Mouse (Mus musculus): ENCODE results near the gene Vamp4. TPM values are rescaled to one million over a fixed set of nuclear protein-coding genes. Genes with fewer than 3 reads are reported as not detected.
"Not testable (repeated sequence)": the region's sequence is repeated elsewhere in the genome, so short reads cannot be mapped to it uniquely, and the experiment has no call there.

Vamp4 gene
- polyA plus RNA-seq, 1 experiment from 2014 or later = 35.6 TPM

DNA sequence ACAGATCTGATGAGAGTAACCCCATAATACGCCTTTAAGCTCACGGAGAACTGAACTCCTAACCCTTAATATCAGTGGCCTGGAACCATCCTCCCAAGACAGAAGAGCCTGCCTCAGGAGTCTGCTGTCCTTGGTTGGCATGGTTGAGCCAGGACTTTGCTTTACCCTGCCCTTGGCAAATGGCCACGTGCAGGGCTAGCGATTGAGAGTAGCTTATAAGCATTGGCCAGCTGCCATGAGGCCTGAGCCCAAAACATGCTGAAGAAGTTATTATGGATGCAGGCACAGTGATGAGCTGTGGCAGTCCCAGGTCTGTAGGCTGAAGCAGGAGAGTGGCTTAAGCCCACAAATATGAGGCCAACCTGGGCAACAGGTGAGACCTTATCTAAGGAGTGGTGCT, 57.5 kb downstream of the Vamp4 start:
- not testable (repeated sequence) for H3K4me3 ChIP-seq (ENCODE audit: low read depth, low read length); H3K9me3 ChIP-seq (ENCODE audit: control insufficient read depth, low read length); H3K27ac ChIP-seq (ENCODE audit: low read depth, low read length); H3K9ac ChIP-seq (ENCODE audit: low read depth, low read length); ATAC-seq (replicated peaks; ENCODE audit: low FRiP score); H3K4me2 ChIP-seq; H3K36me3 ChIP-seq (ENCODE audit: control insufficient read depth, insufficient read depth, low read length); H3K27me3 ChIP-seq (replicated peaks; ENCODE audit: control insufficient read depth, insufficient read depth, low read length); DNase-seq (ENCODE audit: low spot score); H3K4me1 ChIP-seq (replicated peaks; ENCODE audit: control insufficient read depth, insufficient read depth, low read length)
- 83% methylated on average over 4 of the region's 4 CpGs for whole genome bisulfite sequencing

DNA sequence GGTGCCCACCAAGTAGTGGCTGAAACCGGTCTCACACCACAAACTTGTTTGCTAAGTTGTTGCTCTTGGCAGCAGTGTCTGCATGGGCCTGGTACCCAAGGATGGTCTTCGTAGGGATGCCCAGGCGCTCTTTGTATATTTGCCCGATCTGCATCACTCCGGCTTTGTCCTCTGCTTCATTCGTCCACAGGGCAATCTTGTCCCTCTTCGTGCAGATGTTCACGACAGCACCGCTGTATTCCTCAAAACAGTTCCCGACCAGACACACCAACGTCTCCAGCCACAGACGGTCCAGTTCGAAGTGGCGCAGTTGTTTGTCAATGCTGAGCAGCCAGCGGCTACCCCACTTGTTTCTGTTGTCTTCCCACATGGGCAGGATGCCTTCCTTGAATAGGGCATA, 58.0 kb downstream of the Vamp4 start:
- H3K9ac ChIP-seq (ENCODE audit: low read depth, low read length); H3K27me3 ChIP-seq (replicated peaks; ENCODE audit: control insufficient read depth, insufficient read depth, low read length); H3K9me3 ChIP-seq (ENCODE audit: control insufficient read depth, low read length); H3K4me1 ChIP-seq (replicated peaks; ENCODE audit: control insufficient read depth, insufficient read depth, low read length); ATAC-seq (replicated peaks; ENCODE audit: low FRiP score); H3K4me3 ChIP-seq (ENCODE audit: low read depth, low read length); DNase-seq (ENCODE audit: low spot score); H3K36me3 ChIP-seq (ENCODE audit: control insufficient read depth, insufficient read depth, low read length); H3K27ac ChIP-seq (ENCODE audit: low read depth, low read length); H3K4me2 ChIP-seq: not testable (repeated sequence)
- WGBS = 88% methylated on average over 15 of the region's 15 CpGs

DNA sequence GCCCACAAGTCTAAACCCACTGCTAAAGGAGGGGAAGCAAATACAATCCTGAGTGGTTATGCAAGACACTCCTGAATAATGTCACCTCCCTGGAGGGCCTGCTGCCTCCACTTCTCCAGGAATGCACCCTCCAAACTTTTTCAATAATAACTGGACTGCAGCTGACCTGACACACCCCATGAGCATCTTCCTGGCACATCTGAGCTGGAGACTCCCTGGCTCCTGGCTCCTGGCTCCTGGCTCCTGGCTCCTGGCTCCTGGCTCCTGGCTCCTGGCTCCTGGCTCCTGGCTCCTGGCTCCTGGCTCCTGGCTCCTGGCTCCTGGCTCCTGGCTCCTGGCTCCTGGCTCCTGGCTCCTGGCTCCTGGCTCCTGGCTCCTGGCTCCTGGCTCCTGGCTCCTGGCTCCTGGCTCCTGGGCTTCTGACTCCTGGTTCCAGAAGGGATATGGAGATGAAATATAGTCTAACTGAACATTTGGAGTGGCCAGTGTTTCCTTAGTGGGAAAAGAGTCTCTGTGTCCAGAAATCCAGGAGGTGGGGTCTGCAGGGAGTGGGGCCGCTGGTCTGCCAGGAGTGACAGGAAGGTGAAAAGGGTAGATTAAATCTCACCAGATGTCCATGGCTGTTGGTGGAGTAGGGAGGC, 65.1 kb downstream of the Vamp4 start:
- DNase-seq (ENCODE audit: low spot score); H3K9me3 ChIP-seq (ENCODE audit: control insufficient read depth, low read length): not testable (repeated sequence)
- 36% methylated on average over 1 of the region's 1 CpGs for WGBS

DNA sequence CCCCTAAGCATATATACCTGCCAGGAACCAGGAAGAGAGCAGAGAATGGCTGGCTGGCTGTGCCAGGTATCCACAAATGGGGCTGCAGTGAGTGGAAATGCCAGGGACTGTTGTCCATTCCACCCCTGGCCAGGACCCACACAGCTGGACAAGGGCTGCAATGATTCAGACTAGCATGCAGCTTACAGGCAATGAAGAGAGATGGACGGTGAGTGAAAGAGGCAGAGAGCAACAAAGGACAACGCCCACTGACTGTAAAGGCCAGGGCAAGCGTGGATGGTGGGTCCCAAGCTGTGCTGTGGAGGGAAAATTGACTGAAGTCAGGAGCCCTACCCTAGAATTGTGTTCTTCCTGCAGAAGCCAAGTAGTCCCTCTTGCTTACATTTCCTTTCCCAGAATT, 66.2 kb downstream of the Vamp4 start:
- Histone ChIP-seq H3K9ac (ENCODE audit: low read depth, low read length) (no peak overlapping the region), H3K4me1 (replicated peaks; ENCODE audit: control insufficient read depth, insufficient read depth, low read length) (no peaks in the 10 kb centered on the region), H3K27me3 (replicated peaks; ENCODE audit: control insufficient read depth, insufficient read depth, low read length) (no peaks in the 10 kb centered on the region), H3K27ac (ENCODE audit: low read depth, low read length) (no peak overlapping the region), H3K4me3 (ENCODE audit: low read depth, low read length) (no peak overlapping the region), H3K36me3 (ENCODE audit: control insufficient read depth, insufficient read depth, low read length) (no peaks in the 10 kb centered on the region), H3K4me2 (no peak overlapping the region), H3K9me3 (ENCODE audit: control insufficient read depth, low read length) (no peaks in the 10 kb centered on the region)
- WGBS = 60% methylated on average over 3 of the region's 3 CpGs
- ATAC-seq (replicated peaks; ENCODE audit: low FRiP score) (no peak), DNase-seq (ENCODE audit: low spot score) (no peak)

More for the DNA sequence above, 65.1 kb downstream of the Vamp4 start:
- H3K27me3 ChIP-seq (replicated peaks; ENCODE audit: control insufficient read depth, insufficient read depth, low read length); H3K36me3 ChIP-seq (ENCODE audit: control insufficient read depth, insufficient read depth, low read length); H3K4me1 ChIP-seq (replicated peaks; ENCODE audit: control insufficient read depth, insufficient read depth, low read length); ATAC-seq (replicated peaks; ENCODE audit: low FRiP score); H3K4me3 ChIP-seq (ENCODE audit: low read depth, low read length); H3K27ac ChIP-seq (ENCODE audit: low read depth, low read length); H3K9ac ChIP-seq (ENCODE audit: low read depth, low read length); H3K4me2 ChIP-seq: not testable (repeated sequence)

DNA sequence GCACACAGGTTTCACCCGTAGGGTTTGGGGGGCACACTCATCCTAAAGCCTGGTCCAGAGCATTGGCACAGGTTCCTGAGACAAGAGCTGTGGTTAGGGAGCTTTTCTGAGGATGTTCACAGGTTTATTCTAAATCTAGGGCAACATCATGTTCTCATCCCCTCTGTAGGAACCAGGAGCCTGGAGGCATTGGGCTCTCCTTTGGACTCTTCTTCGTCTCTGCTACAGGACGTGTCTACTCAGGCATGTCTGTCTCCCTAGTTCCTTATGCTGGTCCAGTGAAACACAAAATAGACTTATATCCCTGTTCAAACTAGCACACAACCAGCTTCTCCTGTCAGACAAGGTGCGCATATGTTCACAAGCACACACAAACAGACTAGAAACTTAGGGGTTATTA, 68.2 kb downstream of the Vamp4 start:
- no peaks in the 10 kb centered on the region for H3K4me1 ChIP-seq (replicated peaks; ENCODE audit: control insufficient read depth, insufficient read depth, low read length)
- H3K27ac ChIP-seq (ENCODE audit: low read depth, low read length) = no peak overlapping the region
- DNase-seq (ENCODE audit: low spot score) (no peak), ATAC-seq (replicated peaks; ENCODE audit: low FRiP score) (no peak)
- H3K9ac ChIP-seq (ENCODE audit: low read depth, low read length) = no peak overlapping the region
- H3K9me3 ChIP-seq (ENCODE audit: control insufficient read depth, low read length) = no peaks in the 10 kb centered on the region
- no peak overlapping the region for H3K4me3 ChIP-seq (ENCODE audit: low read depth, low read length)
- H3K27me3 ChIP-seq (replicated peaks; ENCODE audit: control insufficient read depth, insufficient read depth, low read length) = no peaks in the 10 kb centered on the region
- no peak overlapping the region for H3K4me2 ChIP-seq
- 85% methylated on average over 4 of the region's 4 CpGs for WGBS
- H3K36me3 ChIP-seq (ENCODE audit: control insufficient read depth, insufficient read depth, low read length) = no peaks in the 10 kb centered on the region

DNA sequence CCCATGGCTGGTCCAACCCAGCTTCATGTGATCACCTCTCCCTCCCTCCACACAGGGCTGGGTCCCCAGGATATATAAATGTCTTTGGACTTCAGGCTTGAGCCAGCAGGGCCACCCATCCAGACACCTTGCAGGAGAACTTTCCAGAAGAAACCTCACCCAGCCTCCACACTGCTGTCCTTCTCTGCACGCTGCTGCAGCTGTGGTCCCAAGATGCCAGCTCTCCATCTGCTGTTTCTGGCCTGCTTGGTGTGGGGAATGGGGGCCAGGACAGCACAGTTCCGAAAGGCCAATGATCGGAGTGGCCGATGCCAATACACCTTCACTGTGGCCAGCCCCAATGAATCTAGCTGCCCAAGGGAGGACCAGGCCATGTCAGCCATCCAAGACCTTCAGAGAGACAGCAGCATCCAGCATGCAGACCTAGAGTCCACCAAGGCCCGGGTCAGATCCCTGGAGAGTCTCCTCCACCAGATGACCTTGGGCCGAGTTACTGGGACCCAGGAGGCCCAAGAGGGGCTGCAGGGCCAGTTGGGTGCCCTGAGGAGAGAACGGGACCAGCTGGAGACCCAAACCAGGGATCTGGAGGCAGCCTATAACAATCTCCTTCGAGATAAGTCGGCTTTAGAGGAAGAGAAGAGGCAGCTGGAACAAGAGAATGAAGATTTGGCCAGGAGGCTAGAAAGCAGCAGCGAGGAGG, 68.9 kb downstream of the Vamp4 start, which contains the start of gene Myoc:
Gene Myoc (plus strand): TSS at position 105 of the 700 bp plus-strand sequence.
- H3K9me3 ChIP-seq (ENCODE audit: control insufficient read depth, low read length) = no peaks in the 10 kb centered on the region
- no peak within 1 kb of the TSS for H3K4me3 ChIP-seq (ENCODE audit: low read depth, low read length)
- no peak within 1 kb of the TSS for H3K4me2 ChIP-seq
- no peaks in the 10 kb centered on the region for H3K27me3 ChIP-seq (replicated peaks; ENCODE audit: control insufficient read depth, insufficient read depth, low read length)
- 77% methylated on average over 10 of the region's 10 CpGs for WGBS
- H3K36me3 ChIP-seq (ENCODE audit: control insufficient read depth, insufficient read depth, low read length) = no peaks in the 10 kb centered on the region
- H3K4me1 ChIP-seq (replicated peaks; ENCODE audit: control insufficient read depth, insufficient read depth, low read length) = no peaks in the 10 kb centered on the region
- DNase-seq (ENCODE audit: low spot score) (no peak), ATAC-seq (replicated peaks; ENCODE audit: low FRiP score) (no peak)
- H3K27ac ChIP-seq (ENCODE audit: low read depth, low read length) = no peak within 1 kb of the TSS
- H3K9ac ChIP-seq (ENCODE audit: low read depth, low read length) = no peak within 1 kb of the TSS

DNA sequence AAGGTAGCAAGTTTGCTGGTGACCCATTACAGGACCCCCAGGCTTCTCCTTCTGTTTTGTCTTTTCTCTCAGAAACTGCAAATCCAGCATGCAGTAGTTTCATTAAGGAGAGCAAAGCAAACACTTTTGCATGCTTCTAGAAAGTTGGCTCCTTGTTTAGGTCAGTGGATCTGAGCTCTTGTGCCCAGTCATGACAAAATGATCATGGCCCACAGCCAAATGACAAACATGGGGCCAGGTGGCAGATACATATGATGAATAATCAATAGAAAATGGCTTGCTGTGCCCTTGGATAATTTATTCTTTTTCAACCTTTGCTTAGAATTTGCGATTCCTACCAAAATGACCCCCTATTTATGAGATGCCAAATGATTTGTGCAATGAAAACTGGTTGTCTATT, 69.5 kb downstream of the Vamp4 start:
- no peak overlapping the region for H3K27ac ChIP-seq (ENCODE audit: low read depth, low read length)
- no peaks in the 10 kb centered on the region for H3K4me1 ChIP-seq (replicated peaks; ENCODE audit: control insufficient read depth, insufficient read depth, low read length)
- no peak overlapping the region for H3K4me2 ChIP-seq
- 92% methylated on average over 1 of the region's 1 CpGs for WGBS
- H3K27me3 ChIP-seq (replicated peaks; ENCODE audit: control insufficient read depth, insufficient read depth, low read length) = no peaks in the 10 kb centered on the region
- DNase-seq (ENCODE audit: low spot score) (no peak), ATAC-seq (replicated peaks; ENCODE audit: low FRiP score) (no peak)
- H3K9ac ChIP-seq (ENCODE audit: low read depth, low read length) = no peak overlapping the region
- no peaks in the 10 kb centered on the region for H3K9me3 ChIP-seq (ENCODE audit: control insufficient read depth, low read length)
- H3K36me3 ChIP-seq (ENCODE audit: control insufficient read depth, insufficient read depth, low read length) = no peaks in the 10 kb centered on the region
- H3K4me3 ChIP-seq (ENCODE audit: low read depth, low read length) = no peak overlapping the region

DNA sequence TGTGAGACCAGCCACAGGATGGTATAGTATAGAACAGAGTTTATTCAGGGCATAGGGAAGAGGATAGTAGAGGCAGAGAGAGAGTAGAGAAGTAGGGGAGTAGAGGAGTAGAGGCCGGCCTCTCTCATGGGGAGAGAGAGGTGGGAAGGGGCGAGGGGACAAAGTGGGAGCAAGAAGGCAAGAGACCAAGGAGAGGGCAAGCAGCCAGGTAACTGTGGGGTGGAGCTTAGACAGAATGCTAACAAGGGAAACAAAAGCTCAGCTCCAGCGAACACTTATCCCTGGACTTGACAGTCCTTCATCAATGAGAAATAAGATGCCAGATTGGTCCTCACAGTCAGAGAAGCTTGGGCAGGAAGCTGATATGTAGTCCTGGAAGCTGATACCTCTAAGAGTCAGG, 72.3 kb downstream of the Vamp4 start:
- no peaks in the 10 kb centered on the region for H3K27me3 ChIP-seq (replicated peaks; ENCODE audit: control insufficient read depth, insufficient read depth, low read length)
- no peaks in the 10 kb centered on the region for H3K36me3 ChIP-seq (ENCODE audit: control insufficient read depth, insufficient read depth, low read length)
- no peak overlapping the region for H3K9ac ChIP-seq (ENCODE audit: low read depth, low read length)
- H3K27ac ChIP-seq (ENCODE audit: low read depth, low read length) = no peak overlapping the region
- no peak for DNase-seq (ENCODE audit: low spot score)
- no peaks in the 10 kb centered on the region for H3K9me3 ChIP-seq (ENCODE audit: control insufficient read depth, low read length)
- ATAC-seq (replicated peaks; ENCODE audit: low FRiP score) = no peak
- 72% methylated on average over 3 of the region's 3 CpGs for WGBS
- H3K4me1 ChIP-seq (replicated peaks; ENCODE audit: control insufficient read depth, insufficient read depth, low read length) = no peaks in the 10 kb centered on the region
- H3K4me3 ChIP-seq (ENCODE audit: low read depth, low read length) = no peak overlapping the region
- no peak overlapping the region for H3K4me2 ChIP-seq

DNA sequence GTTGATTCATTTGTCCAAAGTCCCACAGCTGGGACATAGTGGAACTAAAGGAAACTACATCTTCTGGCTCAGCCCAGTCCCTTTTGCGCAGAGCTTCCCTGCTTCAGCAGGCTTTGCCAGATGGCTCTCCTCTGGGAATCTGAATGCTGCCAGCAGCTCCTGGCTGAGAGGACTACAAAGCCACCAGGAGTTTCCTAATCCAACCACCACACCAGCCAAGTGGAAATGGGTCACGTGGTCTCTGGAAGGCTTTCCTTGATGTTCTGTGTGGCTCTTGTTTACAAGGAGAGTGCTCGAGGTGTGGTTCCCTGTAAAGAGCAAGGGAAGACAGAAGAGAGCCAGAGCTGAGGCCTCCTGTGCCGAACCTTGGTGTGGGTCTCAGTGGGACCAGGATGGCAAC, 73.4 kb downstream of the Vamp4 start:
- H3K4me3 ChIP-seq (ENCODE audit: low read depth, low read length) = no peak overlapping the region
- H3K9ac ChIP-seq (ENCODE audit: low read depth, low read length) = no peak overlapping the region
- no peaks in the 10 kb centered on the region for H3K4me1 ChIP-seq (replicated peaks; ENCODE audit: control insufficient read depth, insufficient read depth, low read length)
- 41% methylated on average over 4 of the region's 4 CpGs for WGBS
- H3K9me3 ChIP-seq (ENCODE audit: control insufficient read depth, low read length) = no peaks in the 10 kb centered on the region
- H3K27me3 ChIP-seq (replicated peaks; ENCODE audit: control insufficient read depth, insufficient read depth, low read length) = no peaks in the 10 kb centered on the region
- no peaks in the 10 kb centered on the region for H3K36me3 ChIP-seq (ENCODE audit: control insufficient read depth, insufficient read depth, low read length)
- no peak for ATAC-seq (replicated peaks; ENCODE audit: low FRiP score)
- H3K27ac ChIP-seq (ENCODE audit: low read depth, low read length) = no peak overlapping the region
- no peak overlapping the region for H3K4me2 ChIP-seq
- no peak for DNase-seq (ENCODE audit: low spot score)

Measured in liver, embryonic 11.5 days (tissue).